Mouse (Mus musculus) heart, embryonic 12.5 days (tissue): ENCODE measurements around the gene Krt42. TPM values are rescaled to one million over a fixed set of nuclear protein-coding genes. Genes with fewer than 3 reads are reported as not detected.

Experiments
- ATAC-seq: fragments of 200-750 bp; cut with Nextera tagmentation; 2 replicates; pipeline ENCODE4 v1.8.0; 2017; ENCODE audit warnings: moderate TSS enrichment, moderate library complexity; ENCODE audit not compliant: insufficient number of reproducible peaks, low FRiP score
- H3K27ac ChIP-seq: fragments of 300-500 bp; sonication (generic); 2 replicates; pipeline ENCODE4 v1.5.1; 2016; ENCODE audit warnings: mild to moderate bottlenecking, moderate library complexity; ENCODE audit not compliant: poor library complexity, severe bottlenecking
- H3K27me3 ChIP-seq: fragments of 300-500 bp; sonication (generic); replicated peaks from 2 replicates; pipeline ENCODE4 v1.6.1; 2016; ENCODE audit warnings: mild to moderate bottlenecking, moderate library complexity
- H3K36me3 ChIP-seq: fragments of 300-500 bp; sonication (generic); 2 replicates; pipeline ENCODE4 v1.6.1; 2016; ENCODE audit warnings: mild to moderate bottlenecking, moderate library complexity
- H3K4me1 ChIP-seq: fragments of 300-500 bp; sonication (generic); replicated peaks from 2 replicates; pipeline ENCODE4 v1.6.1; 2016; ENCODE audit warnings: mild to moderate bottlenecking
- H3K4me2 ChIP-seq: fragments of 300-500 bp; sonication (generic); 2 replicates; pipeline ENCODE4 v1.6.1; 2016; ENCODE audit warnings: mild to moderate bottlenecking, moderate library complexity
- H3K4me3 ChIP-seq: fragments of 300-500 bp; sonication (generic); 2 replicates; pipeline ENCODE4 v1.5.1; 2016; ENCODE audit warnings: mild to moderate bottlenecking
- H3K9ac ChIP-seq: fragments of 300-500 bp; sonication (generic); 2 replicates; pipeline ENCODE4 v1.6.1; 2016; ENCODE audit warnings: mild to moderate bottlenecking, moderate library complexity
- H3K9me3 ChIP-seq: fragments of 300-500 bp; sonication (generic); replicated peaks from 2 replicates; pipeline ENCODE4 v1.6.1; 2016; ENCODE audit warnings: mild to moderate bottlenecking, moderate library complexity
- WGBS: fragments of 180-500 bp; shearing (Covaris S2); methylation state at CpG from one replicate; pipeline ENCODE4 v1.1.7; 2016; 5-methylcytosine and 5-hydroxymethylcytosine counted together
- polyA plus RNA-seq: library from polyadenylated mRNA; unstranded; fragments of >200 nt; fragmentation: Nextera tagmentation; extraction: Ambion mirVana; gene quantifications from 2 replicates; pipeline ENCODE4 v1.2.1, GENCODE M21; 2016

Gene Krt42
- polyA plus RNA-seq, 1 experiment from 2014 or later = not detected

DNA sequence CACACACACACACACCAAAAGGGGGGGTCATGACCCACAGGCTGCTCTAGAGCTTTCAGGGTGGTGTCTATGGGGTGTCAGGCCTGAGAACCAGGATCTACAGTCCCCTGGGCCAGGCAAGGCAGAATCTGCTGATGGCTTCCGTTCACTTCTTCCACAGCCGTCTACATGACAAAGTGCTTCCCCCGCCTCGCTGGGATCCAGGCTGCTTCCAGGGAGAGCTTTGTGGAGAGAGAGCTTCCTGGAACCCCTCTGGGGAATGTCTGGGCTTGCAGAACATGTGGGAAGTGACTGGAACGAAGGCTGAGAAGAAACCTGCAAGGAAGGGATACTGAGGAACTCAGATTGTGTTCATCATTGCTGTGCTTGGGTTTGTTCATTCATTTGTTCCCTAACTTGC lies 9.1 kb upstream of the Krt42 start:
- H3K9me3 ChIP-seq = no peaks in the 10 kb centered on the region
- H3K27me3 ChIP-seq = 0 out of 2 replicates have a peak, but pooled peaks cover 6% of the 10 kb centered on the region
- no peak overlapping the region for H3K4me2 ChIP-seq
- no peak overlapping the region for H3K9ac ChIP-seq
- ATAC-seq = no peak
- no peak overlapping the region for H3K4me3 ChIP-seq
- no peaks in the 10 kb centered on the region for H3K36me3 ChIP-seq
- peaks cover 7% of the 10 kb centered on the region for H3K4me1 ChIP-seq
- WGBS = 47% methylated on average over 5 of the region's 5 CpGs
- H3K27ac ChIP-seq = no peak overlapping the region

DNA sequence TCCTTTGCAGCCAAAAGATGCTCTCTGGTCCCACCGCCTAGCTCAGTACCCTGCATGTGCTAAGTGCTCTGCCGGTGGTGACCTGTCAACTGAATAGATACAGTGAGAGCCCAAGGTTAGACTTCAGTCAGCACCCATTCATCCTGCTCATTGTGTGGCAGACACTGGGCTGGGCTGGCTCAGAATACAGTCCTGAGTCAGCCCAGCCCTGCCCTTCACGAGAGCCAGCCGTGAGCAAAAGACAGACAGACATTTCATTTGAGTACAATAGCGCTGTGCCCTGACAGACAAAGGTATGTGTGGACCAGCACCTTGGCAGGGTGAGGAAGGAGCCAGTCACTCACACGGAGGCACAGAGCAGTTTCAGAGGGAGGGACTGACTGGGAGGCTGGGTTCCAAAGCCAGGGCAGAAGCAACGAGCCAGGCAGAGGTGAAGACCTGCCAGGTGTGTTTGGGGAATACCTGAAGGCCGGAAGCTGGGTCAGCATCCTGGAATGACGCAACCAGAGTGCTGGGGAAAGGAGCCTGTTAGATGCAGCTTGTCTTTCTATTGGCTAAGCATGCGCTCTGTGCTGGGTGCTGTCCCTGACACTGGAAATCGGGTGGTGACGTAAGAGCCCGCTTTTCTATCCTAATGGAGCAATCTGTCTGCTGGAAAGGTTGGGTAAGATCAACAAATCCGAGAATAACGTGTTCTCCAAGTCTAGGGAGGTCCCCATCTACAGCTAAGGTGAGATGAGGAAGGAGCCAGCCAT lies 8.2 kb upstream of the Krt42 start:
- H3K4me1 ChIP-seq = peaks cover 9% of the 10 kb centered on the region
- whole genome bisulfite sequencing = 60% methylated on average over 15 of the region's 15 CpGs
- 0 out of 2 replicates have a peak, but pooled peaks cover 6% of the 10 kb centered on the region for H3K27me3 ChIP-seq
- H3K9ac ChIP-seq = no peak overlapping the region
- H3K9me3 ChIP-seq = no peaks in the 10 kb centered on the region
- H3K36me3 ChIP-seq = no peaks in the 10 kb centered on the region
- no peak overlapping the region for H3K4me3 ChIP-seq
- ATAC-seq = no peak
- H3K4me2 ChIP-seq = no peak overlapping the region
- no peak overlapping the region for H3K27ac ChIP-seq

DNA sequence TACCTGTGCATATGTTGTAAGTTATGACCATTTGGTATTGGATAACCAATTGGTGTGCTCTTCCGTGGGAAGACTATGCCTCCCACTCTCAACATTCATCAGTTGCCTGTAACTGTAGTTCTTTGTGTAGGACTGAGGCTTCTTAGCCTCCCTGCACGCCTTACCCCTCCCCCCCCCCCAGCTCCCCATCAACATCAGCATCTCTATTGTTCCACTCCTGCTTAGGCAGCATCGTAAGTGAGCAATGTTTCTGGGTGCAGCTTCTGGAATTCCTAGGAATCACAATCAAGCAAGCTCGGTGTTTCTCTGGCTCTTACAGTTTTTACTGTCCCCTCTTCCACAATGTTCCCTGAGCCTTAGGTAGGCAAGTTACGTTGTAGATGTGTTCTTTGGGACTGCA lies 5.8 kb upstream of the Krt42 start:
- 65% methylated on average over 5 of the region's 5 CpGs for WGBS
- Histone ChIP-seq H3K4me1 (peaks cover 6% of the 10 kb centered on the region), H3K4me2 (no peak overlapping the region), H3K9ac (no peak overlapping the region), H3K4me3 (no peak overlapping the region), H3K9me3 (no peaks in the 10 kb centered on the region), H3K36me3 (no peaks in the 10 kb centered on the region), H3K27ac (no peak overlapping the region), H3K27me3 (peaks cover 20% of the 10 kb centered on the region; the same call in 1 of the 2 replicates)
- ATAC-seq = no peak

DNA sequence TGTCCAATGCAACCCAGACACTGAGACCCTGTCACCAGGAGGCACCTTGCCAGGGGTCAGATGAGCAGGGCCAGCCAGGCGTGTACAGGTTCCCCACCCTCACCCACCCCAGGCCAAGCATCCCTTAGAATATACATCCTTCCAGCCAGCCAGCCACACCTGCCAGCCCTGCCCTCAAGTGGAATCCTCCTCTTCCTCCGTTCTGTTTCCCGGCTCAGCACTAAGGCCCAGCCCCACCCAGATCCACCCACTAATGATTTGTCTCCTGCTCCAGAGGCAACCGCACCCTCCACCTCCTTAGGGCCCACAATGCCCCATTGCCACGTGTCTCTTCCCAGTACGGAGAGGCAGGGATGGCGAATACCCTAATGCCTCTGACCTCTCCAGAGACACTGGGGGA lies 5.0 kb upstream of the Krt42 start:
- Histone ChIP-seq H3K27me3 (peaks cover 20% of the 10 kb centered on the region; the same call in 1 of the 2 replicates), H3K9me3 (no peaks in the 10 kb centered on the region), H3K4me3 (no peak overlapping the region), H3K27ac (no peak overlapping the region), H3K4me1 (peaks cover 6% of the 10 kb centered on the region), H3K9ac (no peak overlapping the region), H3K4me2 (no peak overlapping the region), H3K36me3 (no peaks in the 10 kb centered on the region)
- ATAC-seq = no peak
- WGBS = 75% methylated on average over 7 of the region's 7 CpGs

DNA sequence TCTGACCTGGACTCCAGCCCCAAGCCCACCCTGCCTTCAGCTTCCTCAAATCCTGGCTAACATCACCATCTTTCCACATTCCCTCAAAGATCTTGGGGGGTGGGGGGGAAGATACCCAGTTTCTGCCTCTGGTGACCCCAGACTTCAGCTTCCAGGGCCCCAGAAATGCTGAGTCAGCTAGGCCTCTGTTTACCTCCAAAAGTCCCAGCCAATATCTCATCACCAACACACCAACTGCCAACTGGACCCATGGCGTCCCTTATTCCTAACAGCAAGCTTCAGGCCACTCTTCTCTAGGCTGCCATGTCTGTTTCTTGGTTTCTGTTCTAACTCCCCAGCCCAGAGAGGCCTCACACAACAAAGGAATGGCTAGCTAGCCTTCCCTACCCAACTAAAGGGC lies 2.2 kb upstream of the Krt42 start:
- Histone ChIP-seq H3K4me2 (no peak overlapping the region), H3K4me1 (peaks cover 6% of the 10 kb centered on the region), H3K4me3 (no peak overlapping the region), H3K27ac (no peak overlapping the region), H3K9ac (no peak overlapping the region), H3K27me3 (peaks cover 16% of the 10 kb centered on the region; the same call in 1 of the 2 replicates), H3K9me3 (no peaks in the 10 kb centered on the region), H3K36me3 (no peaks in the 10 kb centered on the region)
- WGBS = 88% methylated on average over 1 of the region's 1 CpGs
- ATAC-seq = no peak

DNA sequence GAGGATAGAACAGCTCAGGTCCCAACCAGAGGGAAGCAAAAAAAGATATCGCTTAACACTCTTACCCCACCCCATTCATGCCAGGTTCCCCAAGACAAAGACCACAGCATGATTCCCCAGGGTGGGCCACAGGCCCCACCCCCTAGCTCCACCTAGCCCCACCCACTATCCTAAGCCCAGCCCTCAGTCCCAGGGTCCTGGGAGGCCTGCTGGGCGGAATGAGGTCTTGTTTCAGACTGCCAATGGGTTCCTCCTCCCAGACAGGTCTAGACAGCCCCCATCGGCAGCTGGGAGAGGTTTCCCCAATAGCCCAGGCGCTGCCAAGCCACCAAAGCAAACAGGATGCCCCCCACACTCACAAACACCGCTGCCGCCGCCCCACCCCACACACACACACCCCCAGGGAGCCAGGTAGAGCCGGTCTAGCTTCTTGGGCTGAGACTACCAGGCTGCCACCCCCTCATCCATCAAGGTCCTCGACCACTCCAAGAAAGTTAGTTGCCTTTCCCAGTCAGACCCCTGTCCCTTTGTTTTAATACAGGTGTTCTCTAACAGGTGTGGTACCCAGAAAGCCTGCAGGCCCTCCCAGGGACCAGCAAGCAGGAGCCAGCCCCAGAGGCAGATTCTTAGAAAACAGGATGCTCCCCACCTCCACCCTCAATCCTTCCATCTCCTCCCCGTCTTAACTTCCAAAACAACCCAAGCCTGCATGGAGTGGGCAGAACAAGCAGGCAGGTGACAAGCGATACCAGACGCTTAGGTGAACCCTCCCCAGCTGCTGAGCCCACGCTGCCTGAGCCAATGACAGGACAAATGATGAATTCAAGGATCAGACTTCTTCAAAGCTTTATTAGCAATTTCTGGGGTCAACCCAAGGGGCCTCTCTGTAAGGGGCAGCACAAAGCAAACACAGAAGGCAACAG lies 7.4 kb downstream of the Krt42 start:
- H3K27me3 ChIP-seq = peaks cover 32% of the 10 kb centered on the region
- H3K9ac ChIP-seq = no peak overlapping the region
- no peak overlapping the region for H3K4me3 ChIP-seq
- H3K9me3 ChIP-seq = no peaks in the 10 kb centered on the region
- ATAC-seq = no peak
- H3K4me1 ChIP-seq = no peaks in the 10 kb centered on the region
- no peaks in the 10 kb centered on the region for H3K36me3 ChIP-seq
- no peak overlapping the region for H3K27ac ChIP-seq
- 27% methylated on average over 13 of the region's 13 CpGs for WGBS
- no peak overlapping the region for H3K4me2 ChIP-seq

DNA sequence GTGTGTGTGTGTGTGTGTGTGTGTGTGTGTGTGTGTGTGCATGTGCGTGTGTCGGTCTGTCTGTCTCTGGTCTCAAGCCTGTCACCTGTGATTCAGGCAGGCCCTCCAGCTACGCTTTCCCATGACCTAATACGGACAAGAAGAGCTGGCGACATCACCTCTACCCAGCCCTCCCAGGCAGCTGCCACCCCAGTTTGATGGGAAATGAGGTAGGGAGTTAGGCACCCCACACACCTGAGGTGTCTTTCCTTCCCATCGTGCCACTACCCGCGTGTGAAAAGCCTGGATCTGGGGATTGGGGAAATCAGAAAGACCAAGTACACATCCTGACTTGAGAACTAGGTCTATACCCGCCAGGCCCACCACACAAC lies 8.5 kb downstream of the Krt42 start:
- Histone ChIP-seq H3K27ac (no peak overlapping the region), H3K36me3 (no peaks in the 10 kb centered on the region), H3K9ac (no peak overlapping the region), H3K4me3 (no peak overlapping the region), H3K4me1 (no peaks in the 10 kb centered on the region), H3K27me3 (peaks cover 32% of the 10 kb centered on the region), H3K4me2 (0 out of 2 replicates have a peak overlapping the region, but pooled peaks have one; percentile 1), H3K9me3 (no peaks in the 10 kb centered on the region)
- ATAC-seq = 0 out of 2 replicates have a peak, but pooled peaks have one; percentile 20
- WGBS = 74% methylated on average over 9 of the region's 9 CpGs

DNA sequence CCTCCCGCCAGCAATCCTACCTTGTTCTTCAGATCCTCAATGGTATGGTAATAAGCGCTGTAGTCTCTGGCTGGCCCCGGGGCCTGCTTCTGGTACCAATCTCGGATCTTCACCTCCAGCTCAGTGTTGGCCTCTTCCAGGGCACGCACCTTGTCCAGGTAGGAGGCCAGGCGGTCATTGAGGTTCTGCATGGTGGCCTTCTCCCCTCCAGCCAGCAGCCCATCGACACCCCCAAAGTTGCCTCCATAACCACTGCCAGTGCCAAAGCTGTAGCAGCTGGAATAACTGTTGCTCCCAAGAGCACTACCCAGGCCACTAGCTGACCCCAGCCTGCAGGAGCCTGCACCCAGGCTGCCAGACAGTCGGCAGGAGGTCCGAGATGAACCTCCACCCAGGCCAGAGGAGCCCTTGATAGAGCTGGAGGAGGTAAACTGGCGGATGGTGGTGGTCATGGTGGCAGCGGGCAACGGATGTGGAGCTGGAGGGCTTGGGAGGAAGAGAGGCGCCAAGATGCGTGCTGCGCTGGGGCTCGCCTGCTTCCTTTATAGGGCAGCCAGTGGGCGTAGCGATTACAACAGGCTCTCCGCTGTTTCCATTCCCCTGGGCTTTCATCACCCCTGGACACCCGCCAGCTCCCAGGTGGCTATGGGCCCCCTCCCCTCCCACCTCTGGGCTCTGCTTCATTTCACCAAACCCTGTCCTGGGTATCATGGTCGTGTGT lies 9.0 kb downstream of the Krt42 start, which contains the start of gene Krt17:
Krt17 (minus strand) TSS at position 516 of the 721 bp plus-strand sequence.
- H3K36me3 ChIP-seq = no peaks in the 10 kb centered on the region
- no peak within 1 kb of the TSS for H3K4me3 ChIP-seq
- H3K27me3 ChIP-seq = peaks cover 32% of the 10 kb centered on the region
- H3K4me1 ChIP-seq = no peaks in the 10 kb centered on the region
- H3K9ac ChIP-seq = no peak within 1 kb of the TSS
- H3K4me2 ChIP-seq = 0 out of 2 replicates have a peak within 1 kb of the TSS, but pooled peaks have one; percentile 1
- H3K27ac ChIP-seq = no peak within 1 kb of the TSS
- ATAC-seq = peak; percentile 9; the same call in 1 of the 2 replicates
- no peaks in the 10 kb centered on the region for H3K9me3 ChIP-seq
- whole genome bisulfite sequencing = 74% methylated on average over 21 of the region's 21 CpGs

DNA sequence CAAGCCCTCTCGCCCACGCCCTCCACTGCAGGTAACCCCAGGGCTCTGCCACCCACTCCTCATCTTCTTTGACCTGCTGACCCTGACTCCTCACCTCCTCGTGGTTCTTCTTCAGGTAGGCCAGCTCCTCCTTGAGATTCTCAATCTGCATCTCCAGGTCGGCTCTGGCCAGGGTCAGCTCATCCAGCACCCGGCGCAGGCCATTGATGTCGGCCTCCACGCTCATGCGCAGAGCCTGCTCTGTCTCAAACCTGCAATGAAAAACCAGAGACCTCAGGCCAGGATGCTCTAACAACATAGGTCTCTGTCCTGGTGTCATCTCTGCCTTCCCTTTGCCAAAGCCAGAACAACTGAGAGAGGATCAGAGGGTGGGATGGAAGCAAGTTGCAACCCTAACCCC lies 10.6 kb downstream of the Krt42 start:
- Histone ChIP-seq H3K4me2 (no peak overlapping the region), H3K9ac (no peak overlapping the region), H3K4me1 (no peaks in the 10 kb centered on the region), H3K9me3 (no peaks in the 10 kb centered on the region), H3K27me3 (peaks cover 20% of the 10 kb centered on the region), H3K4me3 (no peak overlapping the region), H3K27ac (no peak overlapping the region), H3K36me3 (no peaks in the 10 kb centered on the region)
- WGBS = 90% methylated on average over 9 of the region's 9 CpGs
- ATAC-seq = no peak

DNA sequence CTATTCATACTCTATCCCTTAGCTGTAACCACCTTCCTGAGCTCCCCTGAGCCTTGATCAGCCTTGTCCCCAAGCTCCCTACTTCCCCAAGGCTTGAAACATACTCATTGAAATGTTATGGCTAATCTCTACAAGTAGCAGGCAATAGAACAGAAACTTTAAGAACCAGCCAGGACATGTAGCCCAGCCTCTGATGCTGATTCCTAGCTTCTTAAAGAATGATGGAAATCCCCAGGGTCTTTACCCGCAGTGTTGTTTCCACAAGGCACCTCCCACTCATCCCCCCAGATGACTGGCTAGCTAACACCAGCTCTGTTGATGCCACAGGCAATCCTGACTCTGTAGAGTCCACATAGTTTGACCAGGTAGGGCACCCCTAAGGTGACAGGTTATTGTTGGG lies 11.7 kb downstream of the Krt42 start:
- no peak for ATAC-seq
- no peak overlapping the region for H3K27ac ChIP-seq
- no peak overlapping the region for H3K9ac ChIP-seq
- H3K9me3 ChIP-seq = no peaks in the 10 kb centered on the region
- H3K4me1 ChIP-seq = no peaks in the 10 kb centered on the region
- 84% methylated on average over 1 of the region's 1 CpGs for WGBS
- H3K4me2 ChIP-seq = no peak overlapping the region
- H3K4me3 ChIP-seq = no peak overlapping the region
- H3K27me3 ChIP-seq = peaks cover 14% of the 10 kb centered on the region
- H3K36me3 ChIP-seq = no peaks in the 10 kb centered on the region

DNA sequence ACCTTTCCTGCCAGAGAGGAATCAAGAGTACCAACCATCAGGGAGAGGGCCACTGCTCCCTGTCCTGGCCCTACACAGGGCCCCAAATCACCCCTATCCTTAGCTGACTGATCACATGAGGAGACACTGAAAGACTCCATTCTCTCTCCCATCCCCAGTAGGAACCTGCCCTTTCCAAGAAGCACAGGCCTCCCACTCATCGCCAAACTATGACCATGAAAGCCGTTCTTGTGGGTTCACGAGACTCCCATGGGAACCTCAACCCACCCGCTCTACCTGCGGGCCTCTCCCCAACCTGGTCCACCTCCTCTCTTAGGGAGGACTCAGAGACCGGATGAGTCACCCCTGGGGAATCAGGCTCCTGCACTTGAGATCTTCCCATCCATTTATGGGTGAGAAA lies 14.2 kb downstream of the Krt42 start:
- H3K4me3 ChIP-seq = no peak overlapping the region
- no peak overlapping the region for H3K9ac ChIP-seq
- 0 out of 2 replicates have a peak, but pooled peaks cover 3% of the 10 kb centered on the region for H3K27me3 ChIP-seq
- no peaks in the 10 kb centered on the region for H3K4me1 ChIP-seq
- H3K9me3 ChIP-seq = no peaks in the 10 kb centered on the region
- no peaks in the 10 kb centered on the region for H3K36me3 ChIP-seq
- H3K4me2 ChIP-seq = no peak overlapping the region
- WGBS = 85% methylated on average over 6 of the region's 6 CpGs
- no peak overlapping the region for H3K27ac ChIP-seq
- ATAC-seq = no peak
